Mouse (Mus musculus): ENCODE measurements around the gene Tmem56.

DNA sequence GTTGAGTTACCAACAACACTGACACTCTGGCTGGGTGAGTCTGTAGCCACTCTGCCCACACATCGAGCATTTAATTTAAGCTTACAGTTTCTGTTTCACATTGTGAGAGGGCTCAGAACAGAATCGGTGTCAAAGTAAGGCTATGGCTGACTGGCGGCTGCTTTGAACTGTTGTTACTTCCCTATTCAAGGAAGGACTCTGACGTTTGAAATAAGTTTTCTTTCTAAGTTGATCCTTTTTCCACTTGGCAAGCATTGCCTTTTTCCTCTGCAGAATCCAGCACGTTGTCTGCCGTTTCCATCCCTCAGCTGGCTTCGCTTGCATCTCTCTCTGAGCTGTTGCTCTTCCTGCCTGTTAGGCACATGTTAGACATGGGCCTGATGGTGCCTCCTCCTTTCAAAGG lies 47.3 kb upstream of the Tmem56 start:
- no peak for TF ChIP-seq HCFC1 (IDR thresholded peaks at IDR 0.05; ENCODE audit: borderline replicate concordance, insufficient read depth, low read length)
- no peak for TF ChIP-seq MAFK (IDR thresholded peaks at IDR 0.05; ENCODE audit: insufficient read depth, low read depth, low read length)
- no peak for TF ChIP-seq ZNF384 (IDR thresholded peaks at IDR 0.05; ENCODE audit: low read depth, low read length)
- no peak for TF ChIP-seq ZC3H11A (IDR thresholded peaks at IDR 0.05; ENCODE audit: borderline replicate concordance, low read depth, low read length)

Data from ES-E14 (cell line).